Mouse (Mus musculus) heart, embryonic 10.5 days (tissue): ENCODE results near the gene Utp20. TPM values are rescaled to one million over a fixed set of nuclear protein-coding genes. Genes with fewer than 3 reads are reported as not detected.
"Not testable (repeated sequence)": the region's sequence is repeated elsewhere in the genome, so short reads cannot be mapped to it uniquely, and the experiment has no call there.

ENCODE experiments used
- DNase-seq: peaks from one replicate; pipeline ENCODE4 v3.0.0-alpha.2; 2017; ENCODE audit warnings: low spot score
- H3K27ac ChIP-seq: fragments of 300-500 bp; sonication (generic); 2 replicates; pipeline ENCODE4 v1.5.1; 2016; ENCODE audit warnings: mild to moderate bottlenecking
- H3K27me3 ChIP-seq: fragments of 300-500 bp; sonication (generic); 2 replicates; pipeline ENCODE4 v1.6.1; 2016; ENCODE audit warnings: mild to moderate bottlenecking; ENCODE audit not compliant: poor library complexity, insufficient read depth, severe bottlenecking
- H3K36me3 ChIP-seq: fragments of 300-500 bp; sonication (generic); 2 replicates; pipeline ENCODE4 v1.6.1; 2016; ENCODE audit warnings: mild to moderate bottlenecking, moderate library complexity
- H3K4me1 ChIP-seq: fragments of 300-500 bp; sonication (generic); 2 replicates; pipeline ENCODE4 v1.6.1; 2016; ENCODE audit warnings: mild to moderate bottlenecking
- H3K4me3 ChIP-seq: fragments of 300-500 bp; sonication (generic); 2 replicates; pipeline ENCODE4 v1.5.1; 2016; ENCODE audit warnings: mild to moderate bottlenecking, moderate library complexity
- H3K9me3 ChIP-seq: fragments of 300-500 bp; sonication (generic); 2 replicates; pipeline ENCODE4 v1.6.1; 2016; ENCODE audit warnings: mild to moderate bottlenecking, moderate library complexity
- WGBS: fragments of 180-500 bp; shearing (Covaris S2); methylation state at CpG from one replicate; pipeline ENCODE4 v1.1.7; 2016; 5-methylcytosine and 5-hydroxymethylcytosine counted together
- polyA plus RNA-seq: library from polyadenylated mRNA; unstranded; fragments of >200 nt; fragmentation: Nextera tagmentation; extraction: Ambion mirVana; gene quantifications from 2 replicates; pipeline ENCODE4 v1.2.1, GENCODE M21; 2016

Utp20 gene
- 16.9 and 17.6 TPM in 2 replicates for polyA plus RNA-seq

- H3K36me3 ChIP-seq, result peaks cover 27% of the 10 kb centered on the region
- H3K9me3 ChIP-seq, result no peaks in the 10 kb centered on the region
- peak; percentile 94 for DNase-seq
- peak within 1 kb of the TSS; percentile 91 for H3K4me3 ChIP-seq
- peaks cover 4% of the 10 kb centered on the region for H3K4me1 ChIP-seq
- H3K27me3 ChIP-seq, result no peaks in the 10 kb centered on the region
- WGBS, result under 1% methylated on average over 44 of the region's 44 CpGs
- H3K27ac ChIP-seq, result peak within 1 kb of the TSS; percentile 86
These were observed at the start of gene Utp20 for GRCm38 (mm10) chr10:88826188-88826946. Gene Utp20, minus strand, starts transcription at chr10:88826804.

- 61% methylated on average over 5 of the region's 5 CpGs for WGBS
- H3K27ac ChIP-seq, result no peak overlapping the region
- no peak overlapping the region for H3K4me3 ChIP-seq
- H3K9me3 ChIP-seq, result no peaks in the 10 kb centered on the region
- no peaks in the 10 kb centered on the region for H3K4me1 ChIP-seq
- no peaks in the 10 kb centered on the region for H3K27me3 ChIP-seq
- no peaks in the 10 kb centered on the region for H3K36me3 ChIP-seq
- no peak for DNase-seq
These were observed 48.3 kb upstream of the Utp20 start for GRCm38 (mm10) chr10:88874870-88875269.

- WGBS, result 58% methylated on average over 2 of the region's 2 CpGs
- Histone ChIP-seq H3K9me3 (no peaks in the 10 kb centered on the region), H3K27me3 (no peaks in the 10 kb centered on the region), H3K27ac (no peak overlapping the region), H3K4me3 (no peak overlapping the region), H3K36me3 (no peaks in the 10 kb centered on the region), H3K4me1 (no peaks in the 10 kb centered on the region)
- no peak for DNase-seq
These were observed 39.4 kb upstream of the Utp20 start for GRCm38 (mm10) chr10:88866017-88866416.

- Histone ChIP-seq H3K36me3 (no peaks in the 10 kb centered on the region), H3K27ac (no peak overlapping the region), H3K4me1 (no peaks in the 10 kb centered on the region), H3K4me3 (no peak overlapping the region), H3K27me3 (no peaks in the 10 kb centered on the region), H3K9me3 (no peaks in the 10 kb centered on the region)
- 80% methylated on average over 5 of the region's 5 CpGs for WGBS
- no peak for DNase-seq
These were observed 35.7 kb upstream of the Utp20 start for GRCm38 (mm10) chr10:88862293-88862692.

- no peak for DNase-seq
- H3K27ac ChIP-seq, result no peak overlapping the region
- no peaks in the 10 kb centered on the region for H3K36me3 ChIP-seq
- H3K27me3 ChIP-seq, result no peaks in the 10 kb centered on the region
- H3K4me3 ChIP-seq, result no peak overlapping the region
- no peaks in the 10 kb centered on the region for H3K4me1 ChIP-seq
- no peaks in the 10 kb centered on the region for H3K9me3 ChIP-seq
These were observed 34.8 kb upstream of the Utp20 start for GRCm38 (mm10) chr10:88861416-88861815.

GRCm38 (mm10) chr10:88860911-88861310 is 34.3 kb upstream of the Utp20 start:
- 73% methylated on average over 3 of the region's 3 CpGs for WGBS
- no peaks in the 10 kb centered on the region for H3K9me3 ChIP-seq
- DNase-seq, result no peak

GRCm38 (mm10) chr10:88853326-88853725 is 26.7 kb upstream of the Utp20 start:
- H3K4me1 ChIP-seq, result no peaks in the 10 kb centered on the region

More at GRCm38 (mm10) chr10:88860911-88861310, 34.3 kb upstream of the Utp20 start:
- no peaks in the 10 kb centered on the region for H3K4me1 ChIP-seq
- no peaks in the 10 kb centered on the region for H3K36me3 ChIP-seq
- H3K27me3 ChIP-seq, result no peaks in the 10 kb centered on the region
- no peak overlapping the region for H3K27ac ChIP-seq
- H3K4me3 ChIP-seq, result no peak overlapping the region

GRCm38 (mm10) chr10:88849976-88850375 is 23.4 kb upstream of the Utp20 start:
- no peak for DNase-seq

More at GRCm38 (mm10) chr10:88853326-88853725, 26.7 kb upstream of the Utp20 start:
- WGBS, result 82% methylated on average over 7 of the region's 7 CpGs
- DNase-seq, result no peak
- Histone ChIP-seq H3K27me3 (no peaks in the 10 kb centered on the region), H3K36me3 (no peaks in the 10 kb centered on the region), H3K4me3 (no peak overlapping the region), H3K27ac (no peak overlapping the region), H3K9me3 (no peaks in the 10 kb centered on the region)

GRCm38 (mm10) chr10:88848876-88849476 is 22.4 kb upstream of the Utp20 start:
- no peak overlapping the region for H3K27ac ChIP-seq
- H3K36me3 ChIP-seq, result no peaks in the 10 kb centered on the region
- no peak for DNase-seq
- H3K9me3 ChIP-seq, result no peaks in the 10 kb centered on the region
- WGBS, result 83% methylated on average over 7 of the region's 7 CpGs
- no peaks in the 10 kb centered on the region for H3K27me3 ChIP-seq
- no peaks in the 10 kb centered on the region for H3K4me1 ChIP-seq
- H3K4me3 ChIP-seq, result no peak overlapping the region

More at GRCm38 (mm10) chr10:88849976-88850375, 23.4 kb upstream of the Utp20 start:
- H3K36me3 ChIP-seq, result no peaks in the 10 kb centered on the region
- 86% methylated on average over 4 of the region's 4 CpGs for WGBS
- H3K27ac ChIP-seq, result no peak overlapping the region
- no peak overlapping the region for H3K4me3 ChIP-seq
- H3K4me1 ChIP-seq, result no peaks in the 10 kb centered on the region
- H3K27me3 ChIP-seq, result no peaks in the 10 kb centered on the region
- no peaks in the 10 kb centered on the region for H3K9me3 ChIP-seq

- 71% methylated on average over 2 of the region's 2 CpGs for WGBS
- no peaks in the 10 kb centered on the region for H3K4me1 ChIP-seq
- H3K36me3 ChIP-seq, result no peaks in the 10 kb centered on the region
- no peak overlapping the region for H3K27ac ChIP-seq
- H3K4me3 ChIP-seq, result no peak overlapping the region
- DNase-seq, result peak; percentile 5
- H3K9me3 ChIP-seq, result no peaks in the 10 kb centered on the region
- H3K27me3 ChIP-seq, result no peaks in the 10 kb centered on the region
These were observed 7.6 kb upstream of the Utp20 start for GRCm38 (mm10) chr10:88834227-88834626.

GRCm38 (mm10) chr10:88828361-88828760 is 1.8 kb upstream of the Utp20 start:
- Histone ChIP-seq H3K9me3 (no peaks in the 10 kb centered on the region), H3K36me3 (peaks cover 14% of the 10 kb centered on the region), H3K4me3 (no peak overlapping the region), H3K27ac (no peak overlapping the region), H3K27me3 (no peaks in the 10 kb centered on the region), H3K4me1 (peaks cover 4% of the 10 kb centered on the region)
- no peak for DNase-seq

GRCm38 (mm10) chr10:88827596-88827995 is 992 bp upstream of the Utp20 start:
- Histone ChIP-seq H3K27ac (no peak overlapping the region), H3K4me1 (peaks cover 4% of the 10 kb centered on the region), H3K9me3 (no peaks in the 10 kb centered on the region), H3K36me3 (peaks cover 18% of the 10 kb centered on the region), H3K27me3 (no peaks in the 10 kb centered on the region), H3K4me3 (0 out of 2 replicates have a peak overlapping the region, but pooled peaks have one; percentile 91)
- no peak for DNase-seq
- WGBS, result 88% methylated on average over 4 of the region's 4 CpGs

- H3K4me3 ChIP-seq, result peak overlapping the region; percentile 91
- not testable (repeated sequence) for DNase-seq, H3K4me1 ChIP-seq, H3K9me3 ChIP-seq, H3K27me3 ChIP-seq
- WGBS, result 2% methylated on average over 6 of the region's 6 CpGs
- peaks cover 22% of the 10 kb centered on the region for H3K36me3 ChIP-seq
- H3K27ac ChIP-seq, result peak overlapping the region; percentile 86
These were observed 323 bp upstream of the Utp20 start for GRCm38 (mm10) chr10:88826947-88827306.
